Mouse (Mus musculus): ENCODE results near the gene Larp4b.
"Not testable (repeated sequence)": the region's sequence is repeated elsewhere in the genome, so short reads cannot be mapped to it uniquely, and the experiment has no call there.

Gene Larp4b

DNA sequence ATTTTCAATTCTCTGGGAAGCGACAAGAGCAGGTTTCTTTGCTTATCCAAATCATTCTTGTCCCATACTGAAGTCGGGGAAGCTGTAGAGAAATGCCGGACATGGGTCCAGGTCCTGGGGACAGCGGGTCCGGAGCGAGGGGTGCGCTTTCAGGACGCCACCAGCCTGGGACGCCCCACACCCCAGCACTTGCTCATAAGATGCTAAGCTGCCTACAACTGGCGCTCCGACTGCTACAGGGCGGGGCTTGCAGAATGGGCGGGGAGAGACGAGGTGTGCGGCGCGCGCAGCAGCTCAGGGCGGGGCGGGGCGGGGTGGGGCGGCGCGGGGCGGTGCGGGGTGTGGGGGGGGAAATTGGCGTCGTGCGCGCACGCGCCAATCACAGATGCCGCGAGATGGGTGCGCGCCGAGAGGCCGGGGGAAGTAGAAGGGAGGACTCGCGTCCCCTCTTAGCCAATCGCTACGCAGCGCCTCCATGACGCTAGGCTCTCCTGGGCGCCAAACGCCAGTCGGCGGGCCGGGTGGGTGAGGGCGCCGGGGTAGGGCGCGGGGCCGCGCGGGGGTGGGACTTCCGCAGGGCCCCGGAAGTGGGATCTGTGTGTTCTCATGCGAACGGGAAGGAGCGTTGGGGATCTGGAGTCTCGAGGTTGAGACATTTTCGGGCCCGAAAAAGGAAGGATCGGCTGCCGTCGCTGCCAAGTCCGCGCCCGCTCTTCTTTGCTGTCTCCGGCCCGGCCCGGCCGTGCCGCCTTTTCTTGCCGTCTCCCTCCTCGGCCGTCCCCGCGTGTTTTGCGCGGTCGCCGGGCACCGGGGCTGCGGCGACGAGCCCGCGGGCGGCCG is at the start of gene Larp4b:
TSS of gene Larp4b (plus strand) at position 566 of the 840 bp plus-strand sequence.
- peak; percentile 100 for DNase-seq

DNA sequence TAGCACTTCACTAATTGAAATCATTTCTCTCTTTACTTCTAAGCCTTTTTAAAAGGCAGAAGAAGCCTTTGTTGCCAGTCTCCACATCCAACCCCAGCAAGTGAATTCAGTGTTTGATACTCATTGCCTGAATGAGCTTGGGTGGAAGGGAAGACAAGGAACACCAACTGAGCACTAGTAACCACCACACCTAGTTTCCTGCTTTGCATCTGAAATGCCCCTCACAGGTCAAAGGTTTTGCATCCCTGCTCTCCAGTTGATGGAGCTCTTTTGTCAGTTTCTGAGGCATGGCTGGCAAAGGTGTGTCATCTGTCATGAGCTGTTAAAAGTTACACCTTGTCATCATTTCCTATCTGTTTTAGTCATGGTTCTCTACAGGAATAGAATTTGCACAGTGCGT is 49.0 kb upstream of the Larp4b start:
- DNase-seq = no peak

DNA sequence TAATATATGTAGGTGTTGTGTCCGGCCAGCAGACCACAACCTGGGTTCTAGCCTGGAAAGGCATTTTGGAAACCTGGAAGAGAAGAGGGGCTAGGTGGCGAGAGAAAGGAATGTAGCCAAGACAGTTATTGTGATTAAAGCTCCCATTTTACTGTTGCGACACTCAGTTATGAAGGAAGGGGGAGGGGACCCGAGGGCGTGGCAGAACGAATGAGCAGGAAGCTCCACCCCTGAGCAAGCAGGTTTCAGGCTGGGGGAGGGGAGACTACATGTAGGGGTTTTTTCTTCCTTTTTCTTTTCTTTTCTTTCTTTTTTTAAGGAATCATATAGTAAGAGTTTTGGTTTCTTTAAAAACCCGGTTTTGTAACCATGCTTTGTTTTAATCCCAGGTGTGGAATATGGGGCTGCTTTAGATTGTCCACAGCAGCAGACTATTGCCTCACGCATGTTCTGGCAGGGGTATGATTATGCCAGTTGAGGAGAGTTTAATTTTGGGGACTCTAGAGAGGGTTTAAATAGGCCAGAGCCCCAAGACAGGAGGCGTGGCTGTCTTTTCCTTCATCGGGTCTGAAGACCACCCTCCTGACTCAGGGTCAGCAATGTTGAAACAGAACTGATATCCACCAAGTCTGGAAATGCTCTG is 41.5 kb upstream of the Larp4b start:
- not testable (repeated sequence) for DNase-seq

DNA sequence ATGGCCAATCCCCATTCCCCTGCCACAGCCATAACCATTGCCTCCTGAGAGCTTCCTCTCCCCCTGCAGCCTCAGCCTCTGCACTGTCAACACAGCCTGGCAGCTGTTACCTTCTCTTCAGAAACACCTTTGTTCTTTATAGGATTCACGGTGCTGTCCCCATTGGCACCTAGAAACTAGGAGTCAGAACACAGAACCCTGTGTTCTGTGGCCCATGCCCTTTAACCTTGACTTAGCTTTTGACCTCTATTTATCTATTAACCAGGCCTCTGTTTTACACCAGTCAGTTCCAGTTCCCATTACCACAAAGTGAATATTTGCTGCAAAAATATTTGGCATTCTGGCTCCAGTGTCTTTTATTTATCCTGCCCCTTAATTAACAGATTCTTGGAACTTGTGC is 36.4 kb upstream of the Larp4b start:
- DNase-seq = no peak

DNA sequence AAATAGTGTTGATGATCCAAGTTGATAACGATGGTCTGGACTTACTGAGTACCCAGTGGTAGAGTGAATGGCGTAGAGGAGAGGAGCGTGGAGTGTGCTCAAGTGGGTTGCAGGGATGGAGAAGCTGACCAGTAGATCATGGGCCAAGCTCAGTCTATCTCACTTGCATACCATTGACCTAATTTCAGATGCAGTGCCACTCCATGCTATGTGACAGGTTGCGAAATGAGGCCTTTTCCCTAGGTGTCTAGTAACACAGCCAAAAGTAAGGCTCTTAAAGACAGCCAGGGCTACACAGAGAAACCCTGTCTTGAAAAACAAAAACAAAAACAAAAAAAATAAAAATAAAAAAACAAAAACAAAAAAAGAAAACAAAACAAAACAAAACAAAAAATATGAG is 35.0 kb upstream of the Larp4b start:
- DNase-seq = no peak

DNA sequence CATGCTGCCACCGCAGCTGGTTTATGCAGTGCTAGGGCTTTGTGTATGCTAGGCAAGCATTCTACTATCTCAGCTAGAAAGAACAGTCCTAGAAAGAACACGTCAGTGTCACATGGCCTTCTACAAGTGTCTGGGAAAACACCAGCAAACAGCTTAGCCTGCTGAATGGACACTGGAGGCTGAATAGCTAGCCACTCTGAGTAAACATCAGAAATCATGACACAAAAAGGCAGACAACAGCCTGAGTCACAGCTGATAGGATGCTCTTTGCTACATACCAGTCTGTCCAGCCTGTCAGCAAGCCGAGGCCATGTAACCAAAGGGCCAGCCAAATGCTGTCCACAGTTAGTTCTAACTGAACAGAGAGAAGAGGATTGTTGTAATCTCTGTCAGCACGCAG is 32.3 kb upstream of the Larp4b start:
- DNase-seq = no peak

DNA sequence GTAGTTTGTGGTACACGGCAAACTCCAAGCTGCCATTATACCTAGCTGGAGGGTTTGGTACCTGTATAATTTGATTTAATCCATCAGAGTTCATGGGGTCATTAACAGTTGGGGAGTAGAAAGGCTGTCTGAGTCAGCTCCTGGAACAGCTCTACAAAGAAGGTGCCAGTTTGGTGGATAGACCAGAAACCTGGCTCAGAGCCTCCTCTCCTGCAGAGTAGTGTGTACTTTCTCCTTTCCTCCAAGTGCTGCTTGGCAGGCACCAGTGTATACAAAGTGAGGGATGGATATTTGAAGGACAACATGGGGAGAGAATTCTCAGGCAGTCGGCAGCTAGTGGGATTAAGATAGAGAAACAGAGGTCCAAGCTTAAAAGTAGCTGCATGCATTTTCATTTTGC is 29.5 kb upstream of the Larp4b start:
- peak; percentile 89 for DNase-seq

DNA sequence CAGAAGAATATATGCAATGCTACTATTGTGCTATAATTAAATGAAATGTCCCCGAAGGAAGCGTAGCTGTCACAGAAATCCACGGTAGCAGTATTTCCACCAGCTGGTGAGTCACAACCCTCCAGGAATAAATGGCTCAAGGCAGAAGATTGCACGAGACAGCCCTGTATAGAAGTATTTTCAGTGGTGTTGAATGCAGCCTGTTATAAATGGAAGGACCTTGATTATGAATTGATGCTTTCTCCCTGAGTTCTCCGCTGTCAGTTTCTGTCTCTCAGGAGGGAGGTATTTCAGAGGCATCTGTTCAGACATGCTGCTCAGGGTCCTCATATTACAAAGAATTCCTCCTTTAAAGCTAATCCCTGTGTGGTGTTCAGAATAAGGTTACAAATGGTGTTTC is 27.6 kb upstream of the Larp4b start:
- no peak for DNase-seq

DNA sequence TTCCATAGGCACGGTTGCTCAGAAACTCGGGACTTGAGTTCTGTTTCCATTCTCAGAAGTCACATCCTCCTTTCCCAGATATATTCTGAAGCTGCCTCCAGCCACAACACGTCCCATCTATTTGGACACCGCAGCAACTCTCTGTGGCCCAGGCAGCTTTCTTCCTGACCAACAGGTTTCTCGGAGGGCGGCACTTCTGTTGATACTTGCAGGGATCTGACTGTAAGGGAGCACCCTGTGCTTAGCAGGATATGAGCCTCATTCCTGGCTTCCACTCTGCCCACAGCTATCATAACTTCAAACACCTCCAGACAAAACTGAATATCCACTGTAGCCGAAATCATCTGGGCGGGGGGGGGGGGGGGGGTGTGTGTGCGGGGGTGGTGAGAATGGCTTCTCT is 22.7 kb upstream of the Larp4b start:
- DNase-seq = peak; percentile 74

DNA sequence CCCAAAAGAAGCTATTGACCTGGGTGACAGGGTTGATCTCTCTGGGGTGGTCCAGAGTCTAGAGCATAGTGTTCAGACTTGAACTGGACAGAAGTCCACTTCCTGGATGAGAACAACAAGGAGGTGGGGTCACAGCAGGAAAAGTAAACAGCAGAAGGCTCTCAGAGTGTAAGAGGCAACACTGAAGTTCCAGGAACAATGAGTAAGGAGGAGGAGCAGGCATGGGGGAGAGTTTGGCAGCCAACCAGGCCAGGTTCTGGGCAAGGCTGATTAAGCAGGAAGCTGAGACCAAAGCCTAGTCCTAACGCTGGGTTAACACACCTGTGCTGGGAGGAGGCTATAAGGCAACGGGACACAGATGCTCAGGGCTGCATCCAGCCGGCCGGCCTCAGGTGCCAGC is 19.9 kb upstream of the Larp4b start:
- DNase-seq = peak; percentile 81

DNA sequence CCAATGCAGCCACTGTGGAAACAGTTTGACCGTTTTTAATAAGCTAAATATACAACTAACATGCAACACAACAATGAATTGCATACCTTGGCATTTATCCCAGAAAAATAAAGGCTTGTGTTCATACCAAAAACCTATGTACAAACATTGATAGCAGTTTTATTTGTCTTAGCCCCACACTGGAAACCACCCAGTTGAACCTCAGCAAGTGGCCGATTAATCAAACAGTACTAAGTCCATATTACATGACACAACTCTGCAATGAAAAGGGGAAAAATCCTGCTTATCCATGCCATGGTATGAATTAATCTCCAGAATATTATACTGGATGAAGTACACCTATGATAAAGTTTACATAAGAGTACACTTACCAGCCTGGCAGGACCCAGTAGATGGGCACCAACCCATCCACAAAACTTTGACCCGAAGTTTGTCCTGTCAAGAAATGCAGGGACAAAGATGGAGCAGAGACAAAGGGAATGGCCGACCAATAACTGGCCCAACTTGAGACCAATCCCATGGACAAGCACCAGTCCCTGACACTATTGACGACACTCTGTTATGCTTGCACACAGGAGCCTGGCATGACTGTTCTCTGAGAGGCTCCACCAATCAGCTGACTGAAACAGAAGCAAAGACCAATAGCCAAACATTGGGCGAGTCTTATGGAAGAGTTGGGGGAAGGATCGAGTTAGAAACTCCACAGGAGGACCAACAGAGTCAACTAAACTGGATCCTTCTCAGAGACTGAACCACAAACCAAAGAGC is 17.7 kb upstream of the Larp4b start:
- no peak for DNase-seq

DNA sequence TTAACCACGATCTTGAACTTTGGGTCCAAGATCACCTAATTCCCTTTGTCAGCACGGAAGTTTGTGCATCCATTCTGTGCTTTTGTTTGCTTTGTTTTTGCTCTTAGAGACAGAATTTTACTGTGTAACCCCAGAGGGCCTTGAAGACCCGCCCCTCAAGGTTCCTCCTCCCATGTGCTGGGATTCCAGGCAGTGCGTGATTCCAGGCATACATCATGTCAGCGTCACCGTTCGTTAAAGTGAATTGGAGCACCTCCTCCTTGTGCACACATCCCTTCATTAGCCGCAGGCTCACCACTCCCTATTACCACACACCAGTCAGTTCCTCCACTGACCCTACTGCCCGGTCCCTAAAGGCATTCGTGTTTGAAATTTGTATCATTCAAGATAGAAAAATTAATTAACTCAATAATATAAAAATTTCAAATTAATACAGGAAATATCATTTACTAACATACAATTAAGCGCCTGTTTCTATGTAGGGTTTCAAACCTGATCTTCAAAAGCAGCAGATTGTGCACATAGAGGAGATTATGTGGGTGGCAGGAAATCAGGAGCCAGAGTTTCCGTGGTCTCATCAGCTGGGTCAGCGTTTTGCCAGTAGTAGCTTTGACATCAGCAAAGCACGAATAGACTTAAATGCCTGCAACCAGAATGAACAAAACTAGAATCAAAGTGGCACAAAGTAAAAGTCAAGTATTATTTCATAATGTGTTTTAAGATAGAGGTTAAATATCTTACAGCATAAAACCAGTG is 11.4 kb upstream of the Larp4b start:
- peak; percentile 73 for DNase-seq

DNA sequence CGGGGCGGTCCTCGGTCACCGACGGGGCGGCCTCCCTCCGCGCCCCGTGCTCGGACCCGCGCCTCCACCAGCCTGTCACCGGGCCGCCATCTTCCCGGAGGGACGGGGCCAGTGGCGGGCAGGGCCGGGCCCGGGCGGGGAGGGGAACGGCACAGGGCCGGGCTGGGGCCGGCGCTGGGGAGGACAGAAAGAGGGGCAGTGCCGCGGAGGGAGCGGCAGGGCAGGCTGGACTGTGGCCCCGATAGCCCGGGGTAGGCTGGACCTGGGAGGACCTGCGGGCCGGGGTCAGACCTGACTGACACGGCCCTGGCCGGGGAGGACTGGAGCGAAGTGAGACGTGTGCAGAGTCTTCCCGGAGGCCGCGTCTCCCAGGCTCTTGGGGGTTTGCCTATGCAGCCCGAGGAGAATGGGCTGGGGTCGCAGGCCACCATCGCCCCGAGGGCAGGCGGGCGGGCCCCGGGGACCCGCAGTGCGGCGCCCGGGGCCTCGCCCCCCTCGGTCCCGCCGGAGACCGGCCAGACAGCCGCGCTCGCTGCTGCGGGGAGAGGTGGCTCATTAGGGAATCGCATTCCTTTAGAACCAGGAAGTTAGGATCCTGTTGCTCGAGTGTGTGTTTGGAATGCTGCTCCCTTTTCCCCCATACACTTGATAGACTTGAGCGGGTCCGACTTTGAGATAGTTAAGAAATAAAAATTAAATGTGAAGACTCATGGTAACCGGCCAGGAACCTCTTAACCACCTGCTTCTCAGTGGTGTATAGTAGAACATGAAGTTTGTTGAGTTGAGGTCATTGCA is 702 bp downstream of the Larp4b start:
- DNase-seq = peak; percentile 95

DNA sequence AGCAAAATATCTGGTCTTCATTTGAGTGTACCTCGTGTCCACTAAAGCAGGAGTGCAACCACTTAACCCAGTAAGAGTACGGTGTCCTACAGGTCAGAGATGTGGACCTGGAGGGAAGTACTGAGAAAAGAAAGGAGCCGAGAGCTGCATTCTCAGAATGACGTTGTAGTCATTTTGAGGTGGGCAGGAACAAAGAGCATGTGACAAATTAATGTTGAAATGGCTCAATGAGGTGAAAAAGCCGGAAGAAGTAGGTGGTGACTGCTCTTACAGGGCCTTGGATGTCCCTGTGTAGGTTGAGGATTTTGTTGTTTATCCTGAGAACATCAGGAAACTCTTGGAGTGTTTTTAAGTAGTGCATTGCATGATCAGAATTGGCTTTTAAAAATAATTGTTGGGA is 5.6 kb downstream of the Larp4b start:
- no peak for DNase-seq

DNA sequence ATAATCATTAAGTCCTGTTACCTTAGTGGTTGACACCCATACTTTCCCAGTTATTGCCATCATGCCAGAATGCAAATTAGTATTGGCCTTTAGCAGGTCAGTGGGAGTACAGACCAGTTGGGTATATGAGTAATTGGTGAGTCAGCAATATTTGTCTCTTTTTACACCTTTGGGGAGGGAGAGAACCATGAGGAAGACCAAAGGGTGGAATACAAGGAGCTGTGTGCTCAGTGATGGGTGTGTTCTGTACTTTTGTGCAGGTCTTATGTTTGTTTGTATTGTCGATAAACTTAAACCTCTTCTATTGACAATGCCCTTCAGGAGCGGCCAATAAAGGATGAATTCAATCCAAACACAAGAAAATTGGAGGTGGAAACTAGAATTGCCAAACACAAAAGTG is 6.8 kb downstream of the Larp4b start:
- no peak for DNase-seq

DNA sequence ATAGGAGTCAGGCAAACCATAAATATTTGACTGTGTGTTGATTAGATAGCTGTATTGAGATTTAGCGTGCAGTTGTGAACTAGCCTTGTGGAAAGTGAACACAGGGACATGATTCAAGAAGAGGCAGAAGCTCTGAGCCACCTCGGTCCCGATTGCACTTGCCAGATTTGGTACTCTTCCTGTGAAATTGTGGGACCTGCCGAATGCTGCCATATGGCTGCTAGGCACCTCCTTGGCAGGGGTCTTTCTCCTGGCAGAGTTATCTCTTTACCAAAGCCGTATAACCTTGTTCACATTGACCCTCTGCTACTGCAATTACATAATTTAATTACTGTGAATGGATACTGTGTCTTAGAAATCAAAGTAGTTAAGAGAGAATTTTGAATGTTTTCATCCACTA is 12.6 kb downstream of the Larp4b start:
- DNase-seq = no peak

DNA sequence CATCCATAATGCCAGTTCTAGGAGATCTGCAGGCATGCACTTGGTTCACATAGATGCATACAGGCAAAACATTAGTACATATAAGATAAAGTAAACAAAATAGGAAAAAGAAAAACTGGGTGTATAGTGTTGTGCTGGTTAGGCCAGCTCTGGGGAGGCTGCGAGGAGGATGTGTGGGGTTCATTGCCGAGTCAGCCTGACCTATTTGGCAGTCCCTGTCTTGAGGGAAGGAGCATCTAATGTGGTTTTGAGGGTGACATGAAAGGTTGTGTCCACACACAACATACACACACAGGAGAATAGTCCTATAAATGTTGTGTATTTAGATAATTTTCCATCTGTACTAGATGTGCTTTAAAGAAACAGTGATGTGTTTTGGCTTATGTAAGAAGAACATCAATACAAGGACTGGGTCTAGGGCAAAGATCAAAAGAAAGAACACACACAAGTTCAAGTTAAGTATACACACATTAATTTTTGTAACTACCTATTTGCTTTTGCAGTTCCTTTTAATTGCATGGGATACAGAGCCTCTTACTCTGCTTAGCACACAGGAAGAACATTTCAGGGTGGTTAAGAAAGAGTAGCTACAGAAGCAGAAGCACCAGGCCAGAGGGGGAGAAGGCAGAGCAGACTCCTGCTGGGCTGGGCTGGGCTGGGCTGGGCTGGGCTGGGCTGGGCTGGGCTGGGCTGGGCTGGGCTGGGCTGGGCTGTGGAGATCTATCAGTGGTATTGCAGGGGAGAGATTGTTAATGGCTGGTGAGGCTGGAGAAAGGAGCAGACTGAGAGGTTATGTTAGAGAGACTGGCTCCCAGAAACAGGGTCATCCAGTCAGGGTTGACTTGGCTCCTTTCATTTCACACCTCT is 13.5 kb downstream of the Larp4b start:
- DNase-seq = no peak

DNA sequence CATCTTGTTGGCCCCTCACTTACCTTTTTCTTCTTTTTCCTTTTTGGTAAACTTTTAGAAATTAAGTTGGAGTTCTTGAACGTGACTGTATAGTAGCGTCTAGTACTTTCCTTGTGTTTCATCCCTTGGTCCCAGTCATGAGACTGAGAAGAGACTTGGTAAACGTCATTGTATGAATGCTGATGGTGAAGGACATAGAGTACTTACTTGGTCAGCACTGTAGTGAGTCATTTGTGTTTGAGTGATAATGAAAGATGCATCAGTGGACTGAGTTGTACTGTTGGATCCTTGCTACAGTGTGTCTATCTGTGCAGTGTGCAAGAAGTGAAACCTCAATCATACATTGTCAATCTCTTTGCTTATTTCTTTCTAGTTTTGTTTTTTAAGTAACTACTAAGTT is 20.1 kb downstream of the Larp4b start:
- no peak for DNase-seq

DNA sequence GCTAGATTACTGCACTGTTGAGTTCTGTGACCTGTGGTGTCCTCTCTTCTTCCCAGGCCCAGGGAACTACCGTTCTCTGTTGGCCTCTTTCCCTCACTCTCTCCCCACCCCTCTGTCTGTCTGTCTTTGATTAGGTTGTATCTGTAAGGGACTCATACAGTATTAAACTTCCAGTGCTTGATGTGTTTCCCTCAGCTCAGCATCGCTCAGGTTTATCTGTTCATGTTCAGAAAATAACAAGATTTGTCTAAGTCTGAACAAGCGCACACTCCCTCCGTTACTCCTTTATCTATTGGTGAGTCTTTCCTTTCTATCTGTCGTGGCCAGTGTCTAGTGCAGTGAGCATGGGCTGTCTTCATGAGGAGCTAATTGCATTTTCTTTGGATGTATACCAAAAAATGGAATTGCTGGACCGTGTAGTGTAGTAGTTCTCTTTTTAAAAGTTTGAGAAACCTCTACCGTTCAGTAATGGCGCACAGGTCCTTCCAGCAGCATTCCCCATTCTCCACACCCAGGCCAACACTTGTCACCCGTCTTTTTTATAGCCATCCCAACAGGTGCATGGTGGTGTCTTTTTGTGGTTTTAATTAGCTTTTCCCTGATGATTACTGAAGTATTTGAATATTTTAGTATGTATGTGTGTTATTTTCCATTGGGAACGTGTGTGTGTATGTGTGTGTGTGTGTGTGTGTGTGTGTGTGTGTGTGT is 27.3 kb downstream of the Larp4b start:
- DNase-seq = peak; percentile 70

DNA sequence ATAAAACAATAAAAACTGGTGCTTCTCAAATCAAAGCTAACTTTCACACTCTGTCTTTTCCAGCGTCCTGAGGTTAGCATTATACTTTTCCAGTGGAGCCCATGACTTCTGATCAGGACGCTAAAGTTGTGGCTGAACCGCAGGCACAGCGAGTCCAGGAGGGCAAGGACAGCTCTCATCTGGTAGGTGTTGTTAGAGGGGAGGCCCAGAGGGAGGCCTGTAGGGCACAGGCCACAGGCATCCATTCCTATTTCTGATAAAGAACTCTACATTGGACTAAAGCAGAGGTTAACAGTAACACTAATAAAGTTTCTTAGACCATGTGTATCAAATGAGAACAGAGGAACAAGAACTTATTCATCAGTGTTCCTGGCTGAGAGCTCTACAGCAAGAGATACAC is 28.4 kb downstream of the Larp4b start:
- DNase-seq = peak; percentile 75

DNA sequence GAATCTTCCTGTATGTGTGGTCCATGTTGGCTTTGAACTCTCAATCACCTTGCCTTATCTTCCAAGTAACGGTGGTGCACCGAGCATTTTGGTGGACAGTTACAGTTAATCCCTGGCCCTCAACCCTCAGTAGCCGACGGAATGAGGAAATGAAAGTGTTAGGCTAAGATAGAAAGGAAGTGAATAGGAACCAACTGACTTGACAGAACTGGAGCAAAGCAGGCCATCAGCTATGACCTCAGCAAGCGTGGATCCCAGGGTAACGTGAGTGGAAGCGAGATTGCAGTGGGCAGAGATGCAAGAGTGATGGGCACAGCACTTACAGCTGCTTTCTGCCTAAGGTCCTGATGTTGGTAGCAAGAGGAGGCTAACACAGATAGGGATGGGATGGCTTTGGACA is 31.5 kb downstream of the Larp4b start:
- DNase-seq = peak; percentile 94
